In the genomic region with DNA sequence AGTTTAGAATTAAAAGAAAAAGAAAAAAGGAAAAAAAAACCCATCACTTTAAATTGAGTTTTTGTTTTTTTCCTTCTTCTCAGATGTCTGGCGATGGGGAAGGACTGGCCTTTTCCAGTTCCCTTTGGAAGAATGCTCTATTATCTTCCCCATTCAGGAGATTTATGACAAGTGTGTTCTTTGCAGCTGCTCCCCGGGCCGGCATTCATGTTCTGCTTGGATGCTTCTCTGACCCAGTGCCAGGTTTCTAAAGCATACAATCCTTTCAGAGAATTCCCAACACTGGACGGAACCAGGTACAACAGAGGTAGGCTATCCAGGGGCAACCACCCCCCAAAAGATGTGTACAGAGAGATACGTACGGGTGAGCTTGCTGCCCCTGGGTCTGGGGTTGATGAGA, we compare ENCODE assay signal across 18 mouse cellular contexts.
DNase-seq lines count a peak whose midpoint lies in the region; ATAC-seq lines count a peak whose summit lies in the region.
"Had no signal": no experiment of that assay in that cellular context is flagged by ENCODE, and none has a peak within 500 bp of the region (broad histone marks: within the 10 kb centered on the region; RNA-seq: fewer than 3 reads in every experiment).

No protein-coding gene starts in this region.

- H3K36me3 ChIP-seq in midbrain, embryonic 14.5 days (ENCODE audit: control insufficient read depth, insufficient read depth, low read length), result no peaks in the 10 kb centered on the region; the same call in 1 of the 2 replicates
- H3K36me3 ChIP-seq in midbrain, embryonic 15.5 days (replicated peaks), result no peaks in the 10 kb centered on the region
- H3K36me3 ChIP-seq: embryonic facial prominence, embryonic 12.5 days; limb, embryonic 10.5 days had no signal

- DNase-seq in embryo, embryonic 10.5 days (ENCODE audit: low spot score), result peak; percentile 31
- no peak for DNase-seq in embryo, embryonic 10 days (ENCODE audit: low spot score)
- DNase-seq in midbrain, embryonic 14.5 days, result peak; percentile 45
- DNase-seq in kidney, postnatal 10 days, result peak; percentile 16
- DNase-seq in retina, postnatal 1 day, result peak; percentile 84
- no peak for DNase-seq in cerebellum, adult 18-20 months
- DNase-seq: adrenal gland, adult 2 months; cerebellum, adult 9-11 months; heart, adult 18-20 months; layer of hippocampus, adult 9-11 months; lung, postnatal 10 days; thymus, postnatal 25 days had no signal

- no peak overlapping the region for H3K4me3 ChIP-seq in midbrain, embryonic 14.5 days (replicated peaks; ENCODE audit: low read depth, low read length)
- no peak overlapping the region for H3K4me3 ChIP-seq in midbrain, embryonic 15.5 days
- H3K4me3 ChIP-seq: embryonic facial prominence, embryonic 12.5 days; limb, embryonic 10.5 days; midbrain, embryonic 12.5 days had no signal

- no peaks in the 10 kb centered on the region for H3K27me3 ChIP-seq in midbrain, embryonic 14.5 days (ENCODE audit: control insufficient read depth, insufficient read depth, low read length)
- no peaks in the 10 kb centered on the region for H3K27me3 ChIP-seq in midbrain, embryonic 15.5 days (replicated peaks)
- H3K27me3 ChIP-seq: embryonic facial prominence, embryonic 12.5 days; midbrain, embryonic 12.5 days had no signal

- 41% methylated on average over 6 of the region's 6 CpGs for WGBS in midbrain, embryonic 14.5 days
- 37% methylated on average over 6 of the region's 6 CpGs for WGBS in midbrain, embryonic 15.5 days

- H3K9ac ChIP-seq in midbrain, embryonic 14.5 days (replicated peaks; ENCODE audit: low read length), result no peak overlapping the region
- no peak overlapping the region for H3K9ac ChIP-seq in midbrain, embryonic 15.5 days
- H3K9ac ChIP-seq: embryonic facial prominence, embryonic 12.5 days; liver, embryonic 14.5 days; midbrain, embryonic 12.5 days had no signal

- H3K4me1 ChIP-seq in midbrain, embryonic 14.5 days (ENCODE audit: control insufficient read depth, insufficient read depth, low read length), result peaks cover 31% of the 10 kb centered on the region
- H3K4me1 ChIP-seq in midbrain, embryonic 15.5 days, result peaks cover 26% of the 10 kb centered on the region

- H3K9me3 ChIP-seq in midbrain, embryonic 14.5 days (ENCODE audit: control insufficient read depth, low read length), result no peaks in the 10 kb centered on the region
- no peaks in the 10 kb centered on the region for H3K9me3 ChIP-seq in midbrain, embryonic 15.5 days
- H3K9me3 ChIP-seq: embryonic facial prominence, embryonic 12.5 days; limb, embryonic 10.5 days; midbrain, embryonic 12.5 days had no signal

- no peak for ATAC-seq in midbrain, embryonic 14.5 days (ENCODE audit: low FRiP score, low TSS enrichment)
- ATAC-seq in midbrain, embryonic 15.5 days (replicated peaks), result no peak
- no peak for ATAC-seq in megakaryocyte-erythroid progenitor cell, adult 5-6 weeks (replicated peaks; ENCODE audit: low FRiP score, low TSS enrichment, poor library complexity, severe bottlenecking)

- no peak overlapping the region for H3K4me2 ChIP-seq in midbrain, embryonic 14.5 days (ENCODE audit: low read length)
- no peak overlapping the region for H3K4me2 ChIP-seq in midbrain, embryonic 15.5 days
- H3K4me2 ChIP-seq: embryonic facial prominence, embryonic 12.5 days; midbrain, embryonic 12.5 days had no signal

- H3K27ac ChIP-seq in midbrain, embryonic 14.5 days (replicated peaks; ENCODE audit: low read depth, low read length), result 0 out of 2 replicates have a peak overlapping the region, but pooled peaks have one; percentile 26
- H3K27ac ChIP-seq in midbrain, embryonic 15.5 days, result no peak overlapping the region
- H3K27ac ChIP-seq: embryonic facial prominence, embryonic 12.5 days; limb, embryonic 10.5 days; liver, embryonic 14.5 days; midbrain, embryonic 12.5 days had no signal

Comparison
In these comparisons a context has a peak if more than half of its experiments do, and no peak if none do; other contexts are left out.
1. DNase-seq: peak in embryo, embryonic 10.5 days (single experiment), midbrain, embryonic 14.5 days (single experiment), kidney, postnatal 10 days (single experiment) and retina, postnatal 1 day (single experiment); none in embryo, embryonic 10 days (single experiment) and cerebellum, adult 18-20 months (0 of 2).